Mouse (Mus musculus) left cerebral cortex, adult 2 months (tissue): ENCODE measurements at regions not wholly inside any gene's neighbourhood (a gene's known extent, or its start where the extent isn't known, plus 50 kb on each side); places are given as distances from the start of the nearest gene placed in this dataset.
A peak's percentile ranks its signal among the peaks of the same experiment; 100 is the strongest.

ENCODE experiments used
- DNase-seq, 2 experiments: peaks; one replicate each; pipeline ENCODE4 v3.0.0; 2021 to 2022; ENCODE audit warnings: low spot score in 2 of 2, mixed read lengths in 1 of 2; ENCODE audit errors: extremely low spot score in 1 of 2
- H3K27ac ChIP-seq: fragments of 200-600 bp; 2 replicates; pipeline ENCODE4 v1.8.1; 2022
- H3K4me3 ChIP-seq: fragments of 200-600 bp; 2 replicates; pipeline ENCODE4 v1.8.1; 2022
- CTCF ChIP-seq: fragments of 200-600 bp; IDR thresholded peaks from 2 replicates; pipeline ENCODE4 v1.8.1; 2022; ENCODE audit warnings: antibody characterized with exemption, mild to moderate bottlenecking, moderate library complexity
- intact Hi-C: fragments of 180-260 bp; cut with DNase I; formaldehyde crosslinking; loops from one replicate; pipeline ENCODE4 v1.15.1; 2025

DNA sequence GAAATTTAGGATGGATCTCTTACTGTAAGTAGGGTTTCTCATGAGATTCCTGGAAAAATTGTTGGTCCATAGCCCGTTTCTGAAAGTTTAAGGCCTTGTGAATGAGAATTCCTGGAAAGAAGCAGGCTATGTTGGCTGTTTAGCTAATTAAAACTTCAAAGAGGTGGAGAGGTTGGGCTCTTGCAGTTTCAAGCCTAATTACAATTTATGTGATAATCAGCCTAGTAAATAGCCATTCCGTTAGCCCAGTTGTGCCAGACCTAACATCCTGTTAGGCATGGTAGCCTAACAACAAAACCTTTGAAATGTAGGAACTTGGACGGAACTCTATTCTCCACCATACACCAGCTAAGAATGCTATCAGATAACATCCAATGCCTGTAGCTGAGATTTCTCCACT lies 235.0 kb downstream of the Fam43a start:
- H3K4me3 ChIP-seq, result no peak overlapping the region
- intact Hi-C loops, result no loop called here
- DNase-seq, result no peak
- no peak for TF ChIP-seq CTCF
- H3K27ac ChIP-seq, result no peak overlapping the region

DNA sequence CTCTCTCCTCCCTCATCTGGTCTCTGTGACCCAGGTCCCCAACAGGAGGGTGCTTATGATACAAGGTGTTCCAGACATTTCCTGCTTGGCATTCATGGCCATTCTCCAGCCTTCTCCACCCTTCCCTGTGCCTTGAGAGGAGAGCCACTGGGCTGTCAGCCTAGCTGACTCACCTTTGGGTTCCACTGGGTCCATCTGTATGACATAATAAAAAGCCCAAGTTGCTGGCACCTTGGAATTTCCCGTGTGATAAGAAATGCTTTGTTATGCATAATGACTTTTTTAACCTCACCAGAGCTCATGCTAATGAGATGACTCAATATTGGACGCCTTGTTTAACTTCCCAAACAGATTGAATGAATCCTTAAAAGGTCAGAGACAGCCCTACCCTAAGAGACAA lies 236.2 kb downstream of the Fam43a start:
- no peak for TF ChIP-seq CTCF
- no peak for DNase-seq
- intact Hi-C loops, result no loop called here
- Histone ChIP-seq H3K27ac (no peak overlapping the region), H3K4me3 (no peak overlapping the region)

DNA sequence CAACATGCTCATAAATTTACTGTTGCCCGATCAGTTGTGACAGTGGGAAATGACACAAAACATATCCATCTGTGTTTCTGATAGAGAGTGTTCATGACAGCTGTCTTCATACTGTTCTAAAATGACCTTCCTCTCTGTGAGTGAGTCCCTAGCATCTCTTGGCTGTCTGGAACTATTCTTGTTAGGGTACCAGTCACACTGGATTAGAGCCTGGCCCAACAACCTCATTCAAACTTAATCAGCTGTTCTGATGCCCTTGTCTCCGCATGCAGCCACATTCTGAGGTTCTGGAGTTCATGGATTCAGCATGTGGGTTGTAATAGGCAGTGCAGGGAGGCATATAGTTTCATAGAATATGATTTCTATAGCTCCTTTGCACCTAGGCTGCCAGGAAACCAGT lies 238.4 kb downstream of the Xxylt1 start:
- TF ChIP-seq CTCF, result no peak

GRCm38 (mm10) chr16:30852595-30852994 lies 228.6 kb downstream of the Xxylt1 start:
- TF ChIP-seq CTCF, result no peak

More for the DNA sequence above, 238.4 kb downstream of the Xxylt1 start:
- no peak overlapping the region for H3K4me3 ChIP-seq
- no peak overlapping the region for H3K27ac ChIP-seq
- intact Hi-C loops, result no loop called here
- DNase-seq, result no peak

GRCm38 (mm10) chr16:30854716-30855115 lies 226.5 kb downstream of the Xxylt1 start:
- intact Hi-C loops, result no loop called here

More at GRCm38 (mm10) chr16:30852595-30852994, 228.6 kb downstream of the Xxylt1 start:
- H3K4me3 ChIP-seq, result no peak overlapping the region
- intact Hi-C loops, result no loop called here
- H3K27ac ChIP-seq, result no peak overlapping the region
- DNase-seq, result no peak

DNA sequence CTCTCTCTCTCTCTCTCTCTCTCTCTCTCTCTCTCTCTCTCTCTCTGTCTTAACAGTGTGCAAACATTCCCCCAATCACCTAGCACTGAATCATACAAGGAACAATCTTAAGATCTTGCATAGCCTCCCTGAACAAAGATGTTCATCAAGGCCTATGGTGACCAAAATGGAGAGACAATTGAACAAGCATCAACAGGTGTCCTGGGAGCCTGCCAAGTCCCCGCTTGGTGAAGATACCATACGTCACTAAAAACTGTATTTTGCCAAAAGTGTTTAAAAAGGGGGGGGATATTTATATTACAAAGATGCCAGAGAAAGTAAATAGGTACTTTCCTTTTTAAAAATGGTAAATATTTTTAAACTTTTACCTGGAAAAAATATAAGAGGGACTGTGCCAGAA lies 223.6 kb downstream of the Xxylt1 start:
- TF ChIP-seq CTCF, result no peak
- Histone ChIP-seq H3K27ac (no peak overlapping the region), H3K4me3 (no peak overlapping the region)
- DNase-seq, result no peak
- intact Hi-C loops, result no loop called here

More at GRCm38 (mm10) chr16:30854716-30855115, 226.5 kb downstream of the Xxylt1 start:
- TF ChIP-seq CTCF, result no peak
- H3K4me3 ChIP-seq, result no peak overlapping the region
- DNase-seq, result no peak
- H3K27ac ChIP-seq, result no peak overlapping the region

DNA sequence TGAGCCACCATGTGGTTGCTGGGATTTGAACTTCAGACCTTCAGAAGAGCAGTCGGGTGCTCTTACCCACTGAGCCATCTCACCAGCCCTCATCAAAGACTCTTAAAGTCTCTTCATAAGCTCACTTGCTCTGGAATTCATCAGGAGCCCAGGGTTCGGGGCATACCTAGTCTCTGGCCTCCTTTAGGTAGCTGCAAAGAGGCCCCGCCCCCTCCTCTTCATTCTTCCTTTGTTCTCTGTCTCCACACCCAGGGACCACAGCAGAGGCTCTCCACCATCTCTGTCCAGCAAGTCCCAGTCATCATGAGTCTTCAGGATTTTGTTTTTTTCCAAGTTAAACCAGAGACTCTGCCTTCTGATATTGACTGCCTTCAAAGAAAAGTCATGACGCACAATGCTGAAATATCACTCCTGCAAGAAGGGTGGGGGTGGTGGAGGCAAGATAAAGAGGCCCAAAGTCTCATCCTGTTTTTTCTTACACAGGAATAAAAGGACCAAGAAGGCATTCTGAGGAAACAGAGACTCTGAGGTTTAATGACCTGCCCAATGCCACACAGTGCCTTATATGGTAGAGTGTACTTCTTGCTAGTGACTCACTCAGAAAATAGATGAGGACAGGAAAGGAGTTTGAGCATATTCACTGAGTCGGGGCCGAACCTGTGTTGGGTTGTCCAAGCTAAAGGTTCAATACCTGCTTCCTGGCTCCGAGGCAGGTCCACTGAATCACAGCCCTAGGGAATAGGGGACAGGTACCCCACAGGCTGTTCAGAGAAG lies 211.9 kb downstream of the Xxylt1 start:
- intact Hi-C loops, result no loop called here
- no peak for TF ChIP-seq CTCF
- DNase-seq, result no peak
- no peak overlapping the region for H3K4me3 ChIP-seq
- H3K27ac ChIP-seq, result no peak overlapping the region

GRCm38 (mm10) chr16:30870110-30870509 lies 211.1 kb downstream of the Xxylt1 start:
- Histone ChIP-seq H3K27ac (no peak overlapping the region), H3K4me3 (no peak overlapping the region)
- peak; percentile 51 for TF ChIP-seq CTCF
- DNase-seq, result no peak
- intact Hi-C loops, result loop anchor here (5.0 kb wide), 1 partner anchor 273 kb away; the partner anchor contains the start of gene Fam43a

GRCm38 (mm10) chr16:30870676-30871075 lies 210.6 kb downstream of the Xxylt1 start:
- DNase-seq, result no peak
- no peak for TF ChIP-seq CTCF
- intact Hi-C loops, result loop anchor here (5.0 kb wide), 1 partner anchor 273 kb away; the partner anchor contains the start of gene Fam43a
- Histone ChIP-seq H3K4me3 (no peak overlapping the region), H3K27ac (no peak overlapping the region)

GRCm38 (mm10) chr16:30872147-30872546 lies 209.1 kb downstream of the Xxylt1 start:
- no peak for DNase-seq
- intact Hi-C loops, result loop anchor here (5.0 kb wide), 1 partner anchor 275 kb away; the partner anchor contains the start of gene Fam43a
- no peak for TF ChIP-seq CTCF
- no peak overlapping the region for H3K4me3 ChIP-seq
- H3K27ac ChIP-seq, result no peak overlapping the region

DNA sequence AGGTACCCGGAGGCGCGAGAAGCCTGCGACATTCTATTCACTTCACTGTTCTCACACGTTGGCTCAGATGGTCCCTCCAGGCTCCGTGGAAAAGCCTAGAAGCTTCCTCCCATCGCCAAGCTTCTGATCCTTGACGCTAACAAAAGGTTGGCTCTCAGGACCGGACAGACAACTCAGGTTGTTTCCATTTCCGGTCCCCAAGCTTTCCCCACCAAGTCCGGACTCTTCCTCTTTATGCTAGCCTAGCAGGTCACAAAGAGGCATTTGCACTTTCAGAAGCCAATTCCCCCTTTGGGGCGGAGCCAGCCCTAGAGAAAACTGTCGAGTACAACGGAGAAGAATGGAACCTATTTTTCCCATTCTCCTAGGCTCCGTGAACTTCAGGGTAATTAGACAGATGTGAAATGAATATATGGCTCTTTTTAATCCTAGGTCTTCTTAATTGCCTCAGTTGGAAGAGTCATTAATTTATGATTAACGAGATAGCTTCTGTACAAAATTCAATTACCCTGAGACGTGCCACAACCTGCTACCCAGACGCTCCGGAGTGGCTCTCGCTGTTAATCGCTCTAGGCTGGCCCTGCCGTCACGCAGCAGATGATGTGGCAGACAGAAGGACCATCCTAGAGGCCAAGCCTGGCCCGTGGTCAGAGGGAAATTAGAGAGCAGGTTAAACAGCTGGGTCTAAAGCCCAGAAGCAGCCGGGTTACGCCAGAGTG lies 207.6 kb downstream of the Xxylt1 start:
- Histone ChIP-seq H3K27ac (no peak overlapping the region), H3K4me3 (no peak overlapping the region)
- intact Hi-C loops, result loop anchor here (5.0 kb wide), 1 partner anchor 276 kb away; the partner anchor contains the start of gene Fam43a
- DNase-seq, result no peak
- no peak for TF ChIP-seq CTCF

DNA sequence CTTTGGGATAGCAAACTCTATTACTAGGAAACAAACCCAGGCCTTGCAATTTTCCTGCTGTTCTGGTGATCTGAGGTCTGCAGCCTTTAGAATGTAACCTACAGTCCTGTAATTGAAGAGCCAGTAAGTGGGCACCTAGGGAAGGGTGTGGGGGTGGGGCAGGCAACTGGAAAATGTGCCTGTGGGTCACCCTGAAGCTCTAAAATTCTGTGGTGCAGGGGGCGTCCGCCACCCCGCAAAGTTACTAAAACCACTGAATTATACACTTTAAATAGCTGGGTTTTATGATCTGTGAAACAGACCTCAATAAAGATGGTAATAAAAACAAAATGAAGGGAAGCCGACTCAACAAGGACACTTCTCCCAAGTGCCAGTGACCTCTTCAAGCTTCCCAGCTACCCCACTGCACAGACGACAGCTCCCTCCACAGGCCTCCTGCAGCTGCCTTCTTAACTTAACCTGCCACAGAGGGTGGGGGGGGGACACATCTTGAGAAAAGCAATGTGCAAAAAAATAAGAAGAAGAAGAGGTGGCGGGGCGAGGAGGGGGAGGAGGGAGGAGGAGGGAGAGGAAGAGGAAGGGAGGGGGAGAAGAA lies 205.9 kb downstream of the Xxylt1 start:
- DNase-seq, result no peak
- Histone ChIP-seq H3K4me3 (no peak overlapping the region), H3K27ac (no peak overlapping the region)
- intact Hi-C loops, result no loop called here
- no peak; the same call in 1 of the 2 replicates for TF ChIP-seq CTCF
